Mouse (Mus musculus): ENCODE measurements around the gene Mpp2.

GRCm38 (mm10) chr11:102137625-102138446, 49.5 kb upstream of the Mpp2 start:
- TF ChIP-seq CTCF (IDR thresholded peaks at IDR 0.05), result no peak
- TF ChIP-seq EP300 (IDR thresholded peaks at IDR 0.05), result no peak

Data from lung, postnatal 0 days (tissue).